Mouse (Mus musculus): ENCODE data around the gene Nop9. TPM values are rescaled to one million over a fixed set of nuclear protein-coding genes. Genes with fewer than 3 reads are reported as not detected.
"Not testable (repeated sequence)": the region's sequence is repeated elsewhere in the genome, so short reads cannot be mapped to it uniquely, and the experiment has no call there.

Nop9 gene
- polyA plus RNA-seq, 1 experiment from 2014 or later: 44.4 TPM

DNA sequence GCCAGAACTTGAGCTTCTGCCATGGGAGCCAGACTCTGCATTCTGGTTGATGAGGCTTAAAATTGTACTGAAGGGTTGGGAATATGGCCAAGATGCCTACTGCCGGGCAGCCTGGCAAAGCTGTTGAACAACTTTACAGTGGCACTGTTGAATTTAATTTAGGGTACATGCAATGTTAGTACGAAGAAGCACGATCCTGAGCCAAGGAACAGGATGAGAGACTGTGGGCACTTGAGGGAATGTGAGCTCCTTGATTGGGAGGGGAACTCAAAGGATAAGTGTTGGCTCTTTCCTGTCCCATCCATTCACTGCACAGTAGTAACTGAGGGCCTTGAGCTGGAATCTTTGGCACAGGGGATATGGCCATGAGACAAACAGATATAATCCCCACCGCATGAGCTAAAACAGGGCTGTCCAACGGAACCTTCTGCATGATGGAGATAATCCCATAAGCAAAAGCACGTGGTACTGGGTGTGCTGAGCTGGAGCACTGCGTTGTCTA lies 14.9 kb upstream of the Nop9 start:
- peak; percentile 24; the same call in 1 of the 2 replicates for ATAC-seq
- no peak overlapping the region for H3K9ac ChIP-seq
- WGBS: 80% methylated on average over 7 of the region's 7 CpGs
- H3K36me3 ChIP-seq (ENCODE audit: poor library complexity, severe bottlenecking): no peaks in the 10 kb centered on the region
- no peaks in the 10 kb centered on the region for H3K27me3 ChIP-seq
- no peak overlapping the region for H3K27ac ChIP-seq
- no peak overlapping the region for H3K4me3 ChIP-seq
- H3K4me2 ChIP-seq: no peak overlapping the region
- H3K9me3 ChIP-seq (replicated peaks): no peaks in the 10 kb centered on the region
- H3K4me1 ChIP-seq: no peaks in the 10 kb centered on the region

DNA sequence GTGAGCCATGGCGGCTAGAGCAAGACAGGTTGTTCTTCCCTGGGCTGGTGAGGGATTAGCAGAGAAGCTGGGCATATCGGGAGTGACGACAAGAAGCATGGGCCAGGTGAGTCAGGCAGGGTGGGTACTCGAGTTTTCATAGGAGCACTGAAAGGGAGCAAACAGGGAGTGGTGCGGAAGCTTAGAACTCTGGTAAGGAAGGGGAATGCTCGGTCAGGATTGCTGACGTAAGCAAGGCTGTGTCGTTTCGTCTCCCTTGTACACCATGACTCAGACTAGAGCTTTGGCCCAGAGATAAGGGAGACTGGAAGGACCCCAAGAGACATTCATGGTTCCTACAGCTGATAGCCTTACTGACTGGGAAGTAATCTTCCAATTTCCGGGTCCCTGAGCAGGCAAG lies 11.6 kb upstream of the Nop9 start:
- 80% methylated on average over 10 of the region's 10 CpGs for WGBS
- no peaks in the 10 kb centered on the region for H3K4me1 ChIP-seq

DNA sequence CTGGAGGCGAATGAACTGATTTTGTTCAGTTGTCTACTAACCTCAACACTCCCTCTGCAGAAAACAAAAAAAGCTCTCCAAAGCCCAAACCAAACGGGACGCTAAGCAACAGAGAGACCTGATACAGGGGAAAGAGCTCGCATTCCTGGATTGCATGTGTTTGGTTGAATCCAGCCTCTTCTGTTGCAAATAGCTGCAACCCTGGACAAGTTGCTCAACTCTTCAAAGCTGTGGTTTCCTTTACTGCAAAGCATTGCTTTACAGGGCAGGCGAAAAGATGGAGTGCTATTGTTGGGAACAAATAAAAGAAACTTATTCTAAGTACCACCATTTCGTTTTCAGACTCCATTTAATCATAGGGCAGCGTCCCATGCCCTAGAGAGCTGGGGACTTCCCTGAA lies 10.6 kb upstream of the Nop9 start:
- Histone ChIP-seq H3K27me3 (no peaks in the 10 kb centered on the region), H3K36me3 (ENCODE audit: poor library complexity, severe bottlenecking) (peaks cover 16% of the 10 kb centered on the region), H3K4me2 (no peak overlapping the region), H3K4me3 (no peak overlapping the region), H3K27ac (no peak overlapping the region), H3K9ac (no peak overlapping the region), H3K4me1 (no peaks in the 10 kb centered on the region), H3K9me3 (replicated peaks) (no peaks in the 10 kb centered on the region)
- ATAC-seq: no peak
- 68% methylated on average over 7 of the region's 7 CpGs for WGBS

More for the DNA sequence above, 11.6 kb upstream of the Nop9 start:
- Histone ChIP-seq H3K27ac (no peak overlapping the region), H3K36me3 (ENCODE audit: poor library complexity, severe bottlenecking) (peaks cover 6% of the 10 kb centered on the region), H3K4me3 (no peak overlapping the region), H3K9me3 (replicated peaks) (no peaks in the 10 kb centered on the region), H3K9ac (no peak overlapping the region), H3K4me2 (no peak overlapping the region), H3K27me3 (no peaks in the 10 kb centered on the region)
- ATAC-seq: no peak

DNA sequence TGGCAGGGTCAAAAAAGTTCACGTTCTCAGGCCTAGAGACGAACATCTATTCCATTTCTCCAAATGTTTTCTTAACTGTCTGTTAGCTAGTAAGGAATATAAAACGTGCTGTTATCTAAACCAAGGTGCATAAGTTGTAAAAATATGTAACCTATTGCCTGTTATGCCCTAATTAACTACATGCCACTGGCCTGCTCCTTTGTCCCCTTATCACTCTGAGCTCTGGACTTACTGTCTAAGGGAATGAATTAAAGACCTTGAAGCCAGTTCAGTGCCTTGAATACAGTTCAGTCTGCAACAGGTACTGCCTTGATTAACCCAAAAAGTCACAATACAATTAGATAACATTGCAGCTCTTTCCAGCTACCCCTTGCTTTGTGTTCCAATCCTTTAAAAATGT lies 10.2 kb upstream of the Nop9 start:
- peaks cover 20% of the 10 kb centered on the region for H3K36me3 ChIP-seq (ENCODE audit: poor library complexity, severe bottlenecking)
- ATAC-seq: no peak

GRCm38 (mm10) chr14:55735758-55736157 lies 9.7 kb upstream of the Nop9 start:
- H3K9ac ChIP-seq: no peak overlapping the region
- H3K4me1 ChIP-seq: no peaks in the 10 kb centered on the region
- H3K36me3 ChIP-seq (ENCODE audit: poor library complexity, severe bottlenecking): peaks cover 24% of the 10 kb centered on the region
- 85% methylated on average over 4 of the region's 4 CpGs for WGBS
- no peak overlapping the region for H3K4me2 ChIP-seq
- H3K27ac ChIP-seq: no peak overlapping the region
- no peak for ATAC-seq
- no peaks in the 10 kb centered on the region for H3K27me3 ChIP-seq
- H3K9me3 ChIP-seq (replicated peaks): no peaks in the 10 kb centered on the region
- H3K4me3 ChIP-seq: no peak overlapping the region

More for the DNA sequence above, 10.2 kb upstream of the Nop9 start:
- H3K4me1 ChIP-seq: no peaks in the 10 kb centered on the region
- H3K4me3 ChIP-seq: no peak overlapping the region
- no peak overlapping the region for H3K4me2 ChIP-seq
- no peaks in the 10 kb centered on the region for H3K27me3 ChIP-seq
- H3K9me3 ChIP-seq (replicated peaks): no peaks in the 10 kb centered on the region
- H3K27ac ChIP-seq: no peak overlapping the region
- H3K9ac ChIP-seq: no peak overlapping the region
- 75% methylated on average over 3 of the region's 3 CpGs for WGBS

GRCm38 (mm10) chr14:55737086-55737687 lies 8.3 kb upstream of the Nop9 start:
- Histone ChIP-seq H3K4me2 (no peak overlapping the region), H3K36me3 (ENCODE audit: poor library complexity, severe bottlenecking) (peaks cover 35% of the 10 kb centered on the region), H3K4me3 (no peak overlapping the region), H3K27ac (no peak overlapping the region), H3K9ac (no peak overlapping the region), H3K4me1 (no peaks in the 10 kb centered on the region), H3K27me3 (no peaks in the 10 kb centered on the region), H3K9me3 (replicated peaks) (no peaks in the 10 kb centered on the region)
- no peak for ATAC-seq
- WGBS: 87% methylated on average over 9 of the region's 9 CpGs

GRCm38 (mm10) chr14:55743711-55744110 lies 1.8 kb upstream of the Nop9 start:
- Histone ChIP-seq H3K36me3 (ENCODE audit: poor library complexity, severe bottlenecking) (peaks cover 29% of the 10 kb centered on the region), H3K27ac (no peak overlapping the region), H3K4me2 (peak overlapping the region; percentile 25; the same call in 1 of the 2 replicates), H3K4me1 (peaks cover 38% of the 10 kb centered on the region), H3K4me3 (no peak overlapping the region), H3K9me3 (replicated peaks) (no peaks in the 10 kb centered on the region), H3K9ac (0 out of 2 replicates have a peak overlapping the region, but pooled peaks have one; percentile 26), H3K27me3 (no peaks in the 10 kb centered on the region)
- peak; percentile 72; the same call in 1 of the 2 replicates for ATAC-seq
- 24% methylated on average over 10 of the region's 10 CpGs for WGBS

DNA sequence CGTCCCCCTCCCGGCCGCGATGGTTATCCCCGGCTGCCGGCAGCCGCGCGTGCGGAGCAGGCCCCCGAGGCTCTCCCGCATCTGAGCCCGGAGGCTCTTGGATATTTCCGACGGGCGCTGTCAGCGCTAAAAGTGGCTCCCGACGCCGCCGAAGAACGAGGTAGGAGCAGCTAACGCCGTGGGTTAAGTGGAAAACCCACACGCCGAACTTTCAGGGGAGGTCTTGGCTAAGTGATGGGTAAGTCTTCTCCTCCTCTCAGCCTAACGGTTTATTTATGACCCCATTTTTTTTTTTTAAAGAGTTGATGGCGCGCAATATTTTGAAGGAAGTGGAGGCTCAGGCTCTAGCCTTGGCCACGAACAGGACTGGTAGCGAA lies 356 bp downstream of the Nop9 start:
- peaks cover 38% of the 10 kb centered on the region for H3K4me1 ChIP-seq
- H3K27ac ChIP-seq: peak overlapping the region; percentile 35; the same call in 1 of the 2 replicates
- peak overlapping the region; percentile 87 for H3K9ac ChIP-seq
- under 1% methylated on average over 31 of the region's 31 CpGs for WGBS
- peaks cover 27% of the 10 kb centered on the region for H3K36me3 ChIP-seq (ENCODE audit: poor library complexity, severe bottlenecking)
- no peak; the same call in 1 of the 2 replicates for ATAC-seq
- peak overlapping the region; percentile 83 for H3K4me3 ChIP-seq
- no peaks in the 10 kb centered on the region for H3K27me3 ChIP-seq
- peak overlapping the region; percentile 98 for H3K4me2 ChIP-seq
- no peaks in the 10 kb centered on the region for H3K9me3 ChIP-seq (replicated peaks)

GRCm38 (mm10) chr14:55747051-55747847 lies 1.8 kb downstream of the Nop9 start:
- no peak overlapping the region for H3K27ac ChIP-seq
- peaks cover 31% of the 10 kb centered on the region for H3K36me3 ChIP-seq (ENCODE audit: poor library complexity, severe bottlenecking)
- H3K4me1 ChIP-seq: peaks cover 38% of the 10 kb centered on the region
- H3K4me2 ChIP-seq: peak overlapping the region; percentile 98
- H3K9ac ChIP-seq: no peak overlapping the region
- H3K9me3 ChIP-seq (replicated peaks): no peaks in the 10 kb centered on the region
- ATAC-seq: no peak
- peak overlapping the region; percentile 83 for H3K4me3 ChIP-seq
- H3K27me3 ChIP-seq: no peaks in the 10 kb centered on the region
- WGBS: 89% methylated on average over 10 of the region's 10 CpGs

DNA sequence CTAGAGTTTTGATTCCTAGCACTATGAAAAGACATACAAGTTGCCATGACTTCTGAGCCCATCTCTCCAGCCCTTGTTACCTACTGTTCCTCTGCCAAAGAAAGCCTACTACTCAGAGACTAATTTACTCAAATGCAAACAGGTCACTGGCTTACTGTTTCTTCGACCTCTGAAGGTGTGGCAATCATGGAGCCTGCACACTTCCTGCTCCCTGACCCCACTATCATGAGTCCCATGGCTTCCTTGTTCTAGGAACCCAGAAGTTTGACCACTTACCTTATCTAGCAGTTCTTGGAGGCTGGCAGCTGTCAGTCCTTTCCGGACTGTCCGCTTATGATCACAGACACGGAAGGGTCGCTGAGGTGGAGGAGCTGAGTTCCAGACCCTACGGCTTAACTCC lies 12.1 kb downstream of the Nop9 start:
- Histone ChIP-seq H3K4me2 (no peak overlapping the region), H3K27ac (no peak overlapping the region), H3K9me3 (replicated peaks) (no peaks in the 10 kb centered on the region), H3K4me3 (no peak overlapping the region), H3K27me3 (peaks cover 20% of the 10 kb centered on the region), H3K36me3 (ENCODE audit: poor library complexity, severe bottlenecking) (peaks cover 44% of the 10 kb centered on the region), H3K9ac (no peak overlapping the region), H3K4me1 (peaks cover 9% of the 10 kb centered on the region)
- 86% methylated on average over 6 of the region's 6 CpGs for WGBS
- no peak for ATAC-seq

DNA sequence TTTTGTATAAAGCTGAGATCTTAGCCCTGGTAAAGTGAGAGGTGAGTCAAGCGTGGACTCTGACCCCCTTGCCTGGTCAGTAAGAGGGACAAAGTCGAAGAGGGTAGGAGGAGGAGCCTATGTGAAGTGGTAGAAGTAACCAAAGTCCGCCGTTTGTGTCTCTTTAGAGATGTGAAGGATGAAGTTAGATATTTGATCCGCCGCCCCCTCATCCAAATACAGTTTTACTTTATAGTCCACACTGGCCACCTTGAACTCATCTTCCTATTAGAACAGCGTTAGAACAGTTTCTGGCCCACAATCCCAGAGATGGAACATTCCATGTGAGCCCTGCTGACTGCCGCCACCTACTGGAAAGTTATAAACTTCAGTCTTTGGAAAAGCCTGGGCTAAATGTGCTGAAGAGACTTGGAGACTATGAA lies 12.9 kb downstream of the Nop9 start, which contains the start of gene Cideb:
Cideb (minus strand) TSS at position 96 of the 422 bp plus-strand sequence.
- H3K4me1 ChIP-seq: peaks cover 9% of the 10 kb centered on the region
- no peaks in the 10 kb centered on the region for H3K9me3 ChIP-seq (replicated peaks)
- WGBS: 17% methylated on average over 8 of the region's 8 CpGs
- H3K9ac ChIP-seq: no peak within 1 kb of the TSS
- H3K4me3 ChIP-seq: no peak within 1 kb of the TSS
- H3K36me3 ChIP-seq (ENCODE audit: poor library complexity, severe bottlenecking): peaks cover 36% of the 10 kb centered on the region
- H3K27me3 ChIP-seq: peaks cover 28% of the 10 kb centered on the region
- no peak within 1 kb of the TSS for H3K4me2 ChIP-seq
- H3K27ac ChIP-seq: no peak within 1 kb of the TSS
- no peak; the same call in 1 of the 2 replicates for ATAC-seq

DNA sequence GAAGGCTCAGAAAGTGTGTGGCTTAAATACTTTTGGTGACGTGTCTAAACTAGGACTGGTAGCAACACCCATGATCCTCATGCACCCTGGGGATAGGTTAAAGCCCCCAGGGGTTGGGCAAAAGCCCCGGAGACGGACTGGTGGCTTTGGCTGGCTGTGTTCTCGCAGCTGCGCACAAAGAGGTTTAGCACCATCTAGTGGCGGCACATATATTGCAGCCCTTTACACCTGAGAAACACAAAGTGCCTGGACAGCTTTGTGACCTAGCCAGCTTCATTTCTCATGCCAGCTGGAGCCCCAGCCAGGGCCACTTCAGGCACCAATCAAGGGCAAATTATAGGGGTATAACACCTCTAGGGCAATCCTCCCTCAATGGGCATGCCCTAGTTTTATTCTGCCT lies 14.7 kb downstream of the Nop9 start:
- 2% methylated on average over 6 of the region's 6 CpGs for WGBS
- not testable (repeated sequence) for H3K9ac ChIP-seq; H3K4me1 ChIP-seq; H3K27ac ChIP-seq; H3K4me3 ChIP-seq; ATAC-seq; H3K9me3 ChIP-seq (replicated peaks)
- peak overlapping the region; percentile 40 for H3K4me2 ChIP-seq
- H3K27me3 ChIP-seq: peaks cover 44% of the 10 kb centered on the region
- H3K36me3 ChIP-seq (ENCODE audit: poor library complexity, severe bottlenecking): peaks cover 18% of the 10 kb centered on the region
